Mouse (Mus musculus) c-Kit-positive CD71-negative TER-119-negative erythroid progenitor cells, embryonic 14.5 days (primary cell): ENCODE measurements around the gene Dapp1.
A peak's percentile ranks its signal among the peaks of the same experiment; 100 is the strongest.

Source experiments
- DNase-seq: peaks from one replicate; pipeline ENCODE4 v3.0.0-alpha.2; 2013; ENCODE audit warnings: low read depth

The Dapp1 gene

GRCm38 (mm10) chr3:137981382-137981750 is at the start of gene Dapp1:
Gene Dapp1 (minus strand): TSS chr3:137981545.
- peak; percentile 79 for DNase-seq

GRCm38 (mm10) chr3:138030563-138030962 is 49.2 kb upstream of the Dapp1 start:
- DNase-seq, result no peak

GRCm38 (mm10) chr3:138029351-138029750 is 48.0 kb upstream of the Dapp1 start:
- DNase-seq, result no peak

GRCm38 (mm10) chr3:138027575-138028362 is 46.4 kb upstream of the Dapp1 start:
- no peak for DNase-seq

GRCm38 (mm10) chr3:138026286-138026685 is 44.9 kb upstream of the Dapp1 start:
- no peak for DNase-seq

GRCm38 (mm10) chr3:138022651-138023050 is 41.3 kb upstream of the Dapp1 start:
- DNase-seq, result no peak

- no peak for DNase-seq
Observed at GRCm38 (mm10) chr3:138022003-138022402, 40.7 kb upstream of the Dapp1 start.

GRCm38 (mm10) chr3:138016810-138017209 is 35.5 kb upstream of the Dapp1 start:
- DNase-seq, result no peak

GRCm38 (mm10) chr3:138014725-138015124 is 33.4 kb upstream of the Dapp1 start:
- DNase-seq, result no peak

GRCm38 (mm10) chr3:138012351-138012750 is 31.0 kb upstream of the Dapp1 start:
- DNase-seq, result no peak

- DNase-seq, result no peak
Observed at GRCm38 (mm10) chr3:138008152-138008551, 26.8 kb upstream of the Dapp1 start.

- DNase-seq, result no peak
Observed at GRCm38 (mm10) chr3:138006896-138007295, 25.6 kb upstream of the Dapp1 start.

GRCm38 (mm10) chr3:138003264-138003663 is 21.9 kb upstream of the Dapp1 start:
- no peak for DNase-seq

- no peak for DNase-seq
Observed at GRCm38 (mm10) chr3:138002545-138002944, 21.2 kb upstream of the Dapp1 start.

GRCm38 (mm10) chr3:138001865-138002264 is 20.5 kb upstream of the Dapp1 start:
- no peak for DNase-seq

- DNase-seq, result no peak
Observed at GRCm38 (mm10) chr3:138000724-138001069, 19.4 kb upstream of the Dapp1 start.

- no peak for DNase-seq
Observed at GRCm38 (mm10) chr3:138000062-138000723, 18.8 kb upstream of the Dapp1 start.

GRCm38 (mm10) chr3:137999224-137999790 is 18.0 kb upstream of the Dapp1 start:
- DNase-seq, result no peak

- no peak for DNase-seq
Observed at GRCm38 (mm10) chr3:137998491-137999223, 17.3 kb upstream of the Dapp1 start.

GRCm38 (mm10) chr3:137995486-137995885 is 14.1 kb upstream of the Dapp1 start:
- no peak for DNase-seq

- no peak for DNase-seq
Observed at GRCm38 (mm10) chr3:137994196-137994595, 12.9 kb upstream of the Dapp1 start.

- DNase-seq, result no peak
Observed at GRCm38 (mm10) chr3:137992366-137992765, 11.0 kb upstream of the Dapp1 start.

GRCm38 (mm10) chr3:137991183-137991582 is 9.8 kb upstream of the Dapp1 start:
- peak; percentile 90 for DNase-seq
